Mouse (Mus musculus) ovary, adult 18-20 months (tissue): ENCODE data around the gene Adam4.
"Not testable (repeated sequence)": the region's sequence is repeated elsewhere in the genome, so short reads cannot be mapped to it uniquely, and the experiment has no call there.

Experiments used
- DNase-seq: peaks from one replicate; pipeline ENCODE4 v3.0.0; 2022; ENCODE audit warnings: low spot score, mixed read lengths

Gene Adam4

DNA sequence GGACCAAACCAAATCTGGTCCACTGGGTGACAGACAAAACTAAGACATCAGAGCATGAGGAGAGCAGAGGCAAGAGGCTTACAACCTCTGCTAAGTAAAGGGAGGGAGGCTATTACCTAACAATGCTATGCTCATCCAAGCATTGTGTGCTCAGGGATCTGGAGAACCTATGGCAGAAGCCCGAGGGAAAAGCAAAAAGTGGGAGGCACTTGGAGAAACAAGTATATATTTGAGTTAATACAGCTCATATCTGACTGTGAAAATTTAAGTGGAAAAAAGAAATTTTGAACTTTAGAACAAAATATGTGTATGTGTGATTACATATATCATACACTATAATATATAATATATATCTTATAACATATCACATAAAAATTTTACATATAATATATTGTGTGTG is at the start of gene Adam4:
TSS of gene Adam4 (minus strand) at position 101 of the 400 bp plus-strand sequence.
- no peak for DNase-seq

DNA sequence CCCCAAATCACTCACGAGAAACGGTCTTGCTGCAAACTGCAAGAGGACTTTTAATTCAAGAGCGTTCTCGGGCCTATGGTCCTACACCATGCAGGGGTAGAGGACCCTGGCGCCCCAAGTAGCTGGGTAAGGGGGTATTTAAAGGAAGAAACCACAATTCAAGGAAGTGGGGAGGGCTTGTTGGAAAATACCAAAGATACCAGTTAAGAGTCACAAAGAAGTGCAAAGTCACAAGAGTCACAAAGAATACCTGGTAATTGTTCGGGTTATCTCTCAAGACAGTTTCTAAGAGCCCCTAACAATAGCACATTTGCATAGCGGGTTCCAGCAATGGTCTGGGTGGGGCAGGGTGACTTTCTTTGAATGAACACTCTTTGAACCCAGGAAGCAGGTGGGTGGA is 37.3 kb upstream of the Adam4 start:
- DNase-seq = not testable (repeated sequence)

DNA sequence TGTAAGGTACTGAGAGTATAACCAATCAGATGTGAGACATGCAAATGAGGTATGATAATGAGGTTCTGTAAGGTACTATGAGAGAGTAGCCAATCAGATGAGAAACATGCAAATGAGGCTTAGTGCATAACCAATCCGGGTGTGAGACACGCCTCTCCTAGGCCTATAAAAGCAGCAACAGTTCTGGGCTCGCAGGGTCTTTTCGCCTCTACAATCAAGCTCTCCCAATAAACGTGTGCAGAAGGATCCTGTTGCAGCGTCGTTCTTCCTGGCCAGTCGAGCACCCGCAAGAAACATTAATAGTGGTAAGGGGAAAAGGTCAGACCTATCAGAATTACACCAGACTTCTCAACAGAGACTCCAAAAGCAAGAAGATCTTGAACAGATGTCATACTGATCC is 17.2 kb upstream of the Adam4 start:
- not testable (repeated sequence) for DNase-seq

DNA sequence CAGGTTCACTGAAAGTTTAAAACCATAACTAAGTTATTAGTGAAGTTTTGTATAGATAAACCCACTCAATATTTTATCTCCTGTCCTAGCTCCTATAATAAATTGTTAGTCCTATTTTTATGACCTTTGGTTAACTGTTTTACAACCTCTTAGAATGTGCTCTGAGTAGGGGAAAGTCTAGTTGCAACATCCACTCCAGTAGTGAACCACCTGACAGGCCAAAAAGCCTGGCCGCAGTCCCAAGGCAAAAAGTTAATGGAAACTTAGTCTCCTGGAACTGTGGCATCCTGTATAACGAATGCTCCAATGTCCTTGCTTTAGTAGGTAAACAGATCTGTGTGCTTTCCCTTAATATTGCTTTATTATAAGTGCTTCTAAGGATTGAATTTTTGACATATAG is 13.0 kb upstream of the Adam4 start:
- not testable (repeated sequence) for DNase-seq

DNA sequence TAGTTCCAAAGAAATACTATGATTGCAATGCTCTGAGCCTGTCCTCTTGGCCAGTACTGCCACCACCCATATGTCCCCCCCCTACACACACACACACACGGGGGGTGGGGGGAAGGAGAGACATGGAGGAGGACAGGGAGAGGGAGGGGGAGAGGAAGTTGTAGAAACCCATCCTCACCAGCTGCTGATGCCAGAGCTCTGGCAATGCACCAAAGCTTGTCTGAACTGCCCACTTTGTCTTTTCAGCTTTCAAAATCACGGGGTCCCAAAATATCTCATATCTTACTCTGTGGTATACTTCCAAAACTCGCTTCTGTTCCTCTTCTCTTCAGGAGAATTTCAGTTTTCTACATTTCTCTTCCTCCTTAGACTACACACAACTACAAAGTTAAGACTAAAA is 8.5 kb downstream of the Adam4 start:
- no peak for DNase-seq

DNA sequence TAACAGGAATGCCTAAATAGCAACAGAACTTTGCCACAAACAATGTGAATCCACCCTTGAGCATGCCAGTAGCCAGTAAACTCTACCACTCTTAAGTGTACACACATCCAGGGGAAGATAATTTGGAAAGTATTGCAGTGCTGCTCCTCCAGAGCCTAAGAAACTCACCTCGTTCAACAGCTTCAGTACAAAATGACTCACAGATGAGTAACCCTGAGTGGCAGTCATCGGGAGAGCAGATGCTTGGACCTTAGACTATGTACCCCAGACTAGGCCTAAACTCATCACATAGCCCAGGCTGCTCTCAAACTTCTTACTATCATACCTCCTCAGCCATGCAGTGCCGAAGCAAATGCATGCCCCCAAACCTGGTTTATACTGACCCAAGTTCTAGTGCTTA is 12.8 kb downstream of the Adam4 start:
- DNase-seq = no peak

DNA sequence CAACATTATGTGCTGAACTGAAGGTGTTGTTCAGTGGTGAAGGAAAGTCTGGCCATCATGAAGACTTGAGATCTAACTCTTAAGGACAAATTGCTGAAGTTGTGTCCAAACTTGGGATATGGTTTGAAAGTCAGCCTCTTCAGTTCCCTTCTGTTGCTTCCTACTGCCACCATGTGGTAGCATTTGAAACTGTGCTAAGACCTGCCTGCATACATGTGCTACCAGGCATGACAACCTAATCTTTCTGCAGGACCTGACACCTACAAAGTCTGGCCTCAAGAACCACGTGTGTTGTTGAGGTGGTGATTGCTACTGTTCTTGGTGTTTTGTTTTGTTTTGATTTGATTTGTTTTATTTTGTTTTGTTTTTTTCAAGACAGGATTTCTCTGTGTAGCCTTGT is 19.6 kb downstream of the Adam4 start:
- DNase-seq = no peak

DNA sequence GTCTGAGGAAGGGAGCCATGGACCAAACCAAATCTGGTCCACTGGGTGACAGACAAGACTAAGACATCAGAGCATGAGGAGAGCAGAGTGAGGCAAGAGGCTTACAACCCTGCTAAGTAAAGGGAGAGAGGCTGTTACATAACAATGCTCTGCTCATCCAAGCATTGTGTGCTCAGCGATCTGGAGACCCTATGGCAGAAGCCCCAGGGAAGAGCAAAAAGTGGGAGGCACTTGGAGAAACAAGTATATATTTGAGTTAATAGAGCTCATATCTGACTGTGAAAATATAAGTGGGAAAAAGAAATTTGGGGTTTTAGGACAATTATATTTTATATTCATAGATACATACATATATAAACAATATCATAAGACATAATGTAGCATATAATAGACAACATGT is 42.4 kb downstream of the Adam4 start, which contains the start of gene Gm4787:
TSS of gene Gm4787 (minus strand) at position 101 of the 400 bp plus-strand sequence.
- not testable (repeated sequence) for DNase-seq
